Mouse (Mus musculus): ENCODE data around the gene Tlr9. TPM values are rescaled to one million over a fixed set of nuclear protein-coding genes. Genes with fewer than 3 reads are reported as not detected.
A peak's percentile ranks its signal among the peaks of the same experiment; 100 is the strongest.

Tlr9 gene
- polyA plus RNA-seq (2017; shearing (Covaris generic)) = not detected

DNA sequence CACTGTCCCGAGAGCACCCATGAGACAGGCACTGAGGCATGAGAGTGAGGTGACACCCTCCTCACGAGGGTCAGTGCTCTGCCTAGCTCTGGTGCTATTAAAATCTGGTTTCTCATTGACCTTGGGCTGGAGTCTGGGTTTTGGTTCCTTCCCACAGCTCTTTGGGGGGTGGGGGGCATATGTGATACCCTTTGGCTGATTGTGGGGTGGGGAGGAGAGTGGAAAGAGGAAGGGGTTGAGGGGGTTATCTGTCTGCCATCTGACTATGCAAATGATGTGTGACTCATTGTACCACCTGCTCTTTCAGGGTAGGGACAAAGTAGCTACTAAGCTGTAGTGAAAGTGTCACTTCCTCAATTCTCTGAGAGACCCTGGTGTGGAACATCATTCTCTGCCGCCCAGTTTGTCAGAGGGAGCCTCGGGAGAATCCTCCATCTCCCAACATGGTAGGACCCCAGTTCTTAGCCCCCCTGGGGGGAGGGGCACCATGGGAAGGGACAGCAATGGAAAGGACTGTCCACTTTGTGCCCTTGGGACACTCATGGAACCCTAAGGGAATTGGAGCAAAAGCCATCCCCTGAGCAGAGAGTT lies at the start of gene Tlr9:
TSS of gene Tlr9 (plus strand) at position 338 of the 591 bp plus-strand sequence.
- no peak for ATAC-seq

DNA sequence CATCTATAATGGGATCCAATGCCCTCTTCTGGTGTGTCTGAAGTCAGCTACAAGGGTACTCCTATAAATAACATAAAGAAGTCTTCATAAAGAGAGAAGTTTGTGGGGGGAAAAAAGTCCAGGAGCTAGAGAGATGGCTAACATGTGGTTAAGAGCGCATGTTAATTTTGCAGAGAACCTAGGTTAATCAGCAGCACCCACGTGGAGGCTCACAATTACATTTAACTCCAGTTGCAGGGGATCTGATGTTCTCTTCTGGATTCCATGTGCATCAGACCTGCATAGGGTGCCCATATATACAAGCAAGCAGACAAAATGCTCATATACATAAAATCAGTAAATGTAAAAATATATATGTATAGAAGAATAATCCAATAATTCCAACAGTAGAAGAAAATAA lies 49.0 kb upstream of the Tlr9 start:
- no peak for ATAC-seq

DNA sequence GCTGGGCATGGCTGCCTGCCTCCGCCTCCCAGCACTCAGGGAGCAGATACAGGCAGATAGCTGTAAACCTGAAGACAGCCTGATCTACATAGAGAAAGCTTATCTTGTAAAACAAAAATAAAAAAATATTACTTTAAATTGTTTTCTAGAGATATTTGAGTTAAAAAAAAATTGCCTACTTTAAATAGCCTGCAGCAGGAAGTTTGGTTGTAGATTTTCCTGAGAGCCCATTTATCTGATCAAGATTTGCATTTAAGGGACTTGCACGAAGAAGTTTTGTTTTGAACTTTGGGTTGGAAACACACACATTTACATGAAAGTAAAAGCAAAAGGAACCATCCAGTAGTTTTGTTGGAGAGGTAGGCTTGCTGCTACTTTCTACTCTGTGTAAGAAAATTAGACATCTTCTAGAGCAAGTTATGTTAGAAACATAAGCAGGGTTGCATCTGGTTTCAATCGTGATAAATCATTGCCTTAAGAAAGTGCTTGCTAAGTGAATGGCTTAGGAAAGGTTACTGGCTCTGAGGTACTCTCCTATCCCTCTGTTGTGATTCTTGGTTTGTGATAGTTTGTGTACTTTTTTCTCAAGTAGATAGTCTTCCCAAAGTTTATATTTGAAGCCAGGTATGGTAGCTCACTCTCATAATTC lies 46.7 kb upstream of the Tlr9 start:
- peak; percentile 7 for ATAC-seq

DNA sequence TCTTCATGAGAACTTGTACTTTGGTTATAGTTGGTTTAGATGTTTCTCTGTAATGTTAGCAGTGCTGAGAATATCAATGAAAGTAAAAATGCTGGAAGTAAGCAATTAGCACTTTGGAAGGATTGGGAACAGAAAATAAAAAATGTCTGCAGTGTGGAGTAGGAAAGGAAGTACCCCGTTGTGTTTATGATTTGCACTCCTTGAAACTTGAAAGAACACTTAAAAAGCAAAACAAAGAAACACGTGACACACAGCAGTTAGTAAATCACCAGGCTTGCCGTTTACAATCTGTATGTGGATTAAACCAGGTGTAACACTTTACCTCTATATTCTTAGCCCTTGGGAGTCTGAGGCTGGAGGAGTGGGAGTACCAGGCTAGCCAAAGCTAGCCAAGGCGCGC lies 45.6 kb upstream of the Tlr9 start:
- ATAC-seq = peak; percentile 23

DNA sequence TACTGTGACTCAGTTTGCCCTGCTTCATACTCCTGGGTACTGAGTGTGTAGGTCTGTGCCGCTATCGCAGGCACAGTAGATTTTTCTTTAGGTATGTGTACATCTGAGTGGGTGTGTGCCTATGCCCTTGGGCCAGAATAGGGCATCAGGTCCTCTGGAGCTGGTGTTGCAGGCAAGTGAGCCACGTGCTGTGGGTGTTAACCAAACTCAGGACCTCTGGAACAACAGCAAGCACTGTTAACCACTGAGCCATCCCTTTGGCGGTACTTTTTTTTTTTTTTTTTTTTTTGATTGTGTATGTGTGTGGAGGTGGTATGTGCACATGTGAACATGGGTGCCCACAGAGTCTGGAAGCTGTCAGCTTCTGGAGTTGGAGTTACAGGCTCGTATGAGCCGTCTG lies 44.6 kb upstream of the Tlr9 start:
- no peak for ATAC-seq

DNA sequence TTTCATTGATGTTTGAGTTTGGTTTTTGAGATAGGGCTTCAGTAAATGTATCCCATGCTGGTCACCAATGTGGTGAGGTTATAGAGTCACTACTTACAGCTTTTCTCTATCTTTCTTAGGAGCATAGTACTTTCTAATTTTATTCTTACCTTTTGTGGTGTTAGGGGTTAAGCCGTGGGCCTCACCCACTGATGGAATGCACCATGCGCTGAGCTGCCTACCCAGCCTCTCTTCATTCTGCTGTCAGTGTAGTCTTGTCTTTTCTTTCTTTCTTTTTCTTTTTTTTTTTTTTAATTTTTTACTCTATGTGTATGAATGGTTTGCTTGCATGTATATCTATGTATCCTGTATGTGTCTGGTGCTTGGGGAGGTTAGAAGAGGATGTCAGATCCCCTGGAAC lies 42.9 kb upstream of the Tlr9 start:
- ATAC-seq = no peak

DNA sequence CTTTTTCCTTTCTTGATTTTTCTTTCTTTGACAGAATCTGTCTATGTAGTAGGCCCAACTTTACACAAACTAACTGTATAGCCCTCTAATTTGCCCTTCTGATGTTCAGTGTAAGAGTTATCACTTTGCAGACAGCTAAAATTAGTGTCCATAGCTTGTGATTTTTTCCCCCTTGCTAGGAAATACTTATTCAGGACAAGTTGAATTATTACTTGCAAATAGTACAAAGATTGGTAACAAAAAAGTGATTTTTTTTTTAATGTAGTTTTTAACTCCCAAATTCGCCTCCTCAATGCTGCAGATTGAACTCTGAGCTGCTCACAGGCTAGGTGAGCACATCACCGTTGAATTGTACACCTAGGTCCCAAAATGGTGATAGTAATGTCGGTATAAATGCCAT lies 42.4 kb upstream of the Tlr9 start:
- ATAC-seq = no peak

DNA sequence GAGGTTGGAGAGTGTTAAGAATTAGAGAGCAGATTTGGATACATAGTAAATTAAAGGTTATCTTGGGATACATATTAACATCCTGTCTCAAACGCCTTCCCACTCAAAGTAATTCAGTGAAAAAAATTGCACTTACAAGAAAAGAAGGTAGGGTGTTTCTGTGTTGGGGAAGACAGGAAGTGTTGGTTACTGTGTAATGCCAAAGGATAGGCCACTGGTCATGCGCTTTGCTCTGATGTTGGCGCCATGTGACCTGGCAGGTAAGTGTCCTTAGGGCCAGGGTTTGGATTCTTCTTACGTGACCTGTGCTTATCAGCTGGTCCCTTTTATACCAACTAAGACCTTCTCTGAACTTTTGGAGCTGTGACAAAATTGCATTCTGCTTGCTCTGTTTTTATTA lies 40.3 kb upstream of the Tlr9 start:
- peak; percentile 62 for ATAC-seq

DNA sequence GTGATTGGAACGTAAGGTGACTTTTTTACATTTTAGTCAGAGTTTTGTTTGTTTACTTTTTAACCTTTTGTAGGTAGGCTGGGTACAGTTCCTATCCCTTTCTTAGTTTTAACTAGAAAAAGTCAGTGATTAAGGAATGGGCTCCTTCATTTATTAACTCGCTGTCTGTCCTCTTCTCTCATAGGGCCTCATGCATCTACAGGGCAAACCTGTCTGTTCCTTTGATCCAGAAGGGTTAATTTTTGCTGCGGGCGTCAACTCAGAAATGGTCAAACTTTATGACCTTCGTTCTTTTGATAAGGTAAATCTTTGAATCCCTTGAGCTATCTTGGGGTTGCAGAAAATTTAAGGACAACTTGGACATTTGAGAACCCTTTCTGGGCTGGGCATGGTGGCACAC lies 38.4 kb upstream of the Tlr9 start:
- ATAC-seq = no peak

DNA sequence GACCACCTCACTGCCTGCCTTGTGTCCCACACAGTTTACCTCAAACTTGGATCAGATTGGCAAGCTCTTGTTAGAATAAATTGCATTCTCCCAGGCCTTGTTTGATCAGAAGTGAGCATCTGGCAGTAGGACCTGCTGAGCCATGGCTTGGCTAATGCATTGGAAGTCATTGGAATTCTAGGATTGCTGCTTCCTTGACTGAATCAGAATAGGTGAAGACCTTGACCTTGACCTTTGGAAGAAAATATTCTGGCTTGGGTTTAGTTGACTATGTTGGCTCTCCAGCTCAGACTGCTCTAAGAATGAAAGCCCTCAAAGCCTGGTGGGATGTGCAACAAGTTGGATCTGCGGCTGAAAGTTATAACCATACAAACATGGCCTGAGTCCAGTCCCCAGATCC lies 31.0 kb upstream of the Tlr9 start:
- ATAC-seq = no peak

DNA sequence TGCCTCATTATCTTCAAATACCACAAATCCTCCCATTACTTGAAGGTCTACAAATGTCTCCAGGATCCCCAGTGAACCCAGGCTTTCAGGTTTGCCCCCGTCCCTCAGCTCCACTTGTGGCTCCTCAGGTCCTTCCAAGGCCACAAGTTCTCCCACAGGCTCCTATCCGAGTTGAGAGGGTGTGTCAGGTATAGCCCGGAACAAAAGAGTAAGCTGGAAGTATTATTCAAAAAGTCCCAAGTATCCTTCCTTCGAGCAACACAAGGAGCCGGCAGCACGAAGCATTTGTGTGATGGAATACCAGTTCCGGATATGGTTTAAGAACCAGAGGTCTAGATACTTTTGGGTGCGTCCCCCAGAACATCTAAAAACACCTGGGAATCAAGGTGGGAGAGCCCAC lies 30.4 kb upstream of the Tlr9 start:
- no peak for ATAC-seq

DNA sequence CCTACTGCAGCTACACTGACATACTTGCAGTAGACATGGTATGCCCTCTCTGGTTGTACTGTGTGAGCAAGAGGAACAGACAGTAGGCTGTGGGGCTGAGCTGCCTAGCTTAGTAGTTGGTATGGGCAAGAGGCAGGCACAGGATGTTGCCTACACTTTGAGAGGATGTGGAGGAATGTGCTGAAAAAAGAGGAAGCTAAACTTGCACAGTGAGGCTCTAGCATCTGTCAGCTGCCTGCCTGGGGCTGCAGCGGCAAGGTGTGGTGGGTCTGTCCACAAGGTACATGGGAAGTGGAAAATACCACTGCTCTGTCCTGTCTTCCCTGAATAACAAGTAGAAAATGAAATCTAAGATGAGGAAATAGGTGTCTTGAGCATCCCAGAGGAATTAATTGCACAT lies 29.4 kb upstream of the Tlr9 start:
- peak; percentile 67 for ATAC-seq

DNA sequence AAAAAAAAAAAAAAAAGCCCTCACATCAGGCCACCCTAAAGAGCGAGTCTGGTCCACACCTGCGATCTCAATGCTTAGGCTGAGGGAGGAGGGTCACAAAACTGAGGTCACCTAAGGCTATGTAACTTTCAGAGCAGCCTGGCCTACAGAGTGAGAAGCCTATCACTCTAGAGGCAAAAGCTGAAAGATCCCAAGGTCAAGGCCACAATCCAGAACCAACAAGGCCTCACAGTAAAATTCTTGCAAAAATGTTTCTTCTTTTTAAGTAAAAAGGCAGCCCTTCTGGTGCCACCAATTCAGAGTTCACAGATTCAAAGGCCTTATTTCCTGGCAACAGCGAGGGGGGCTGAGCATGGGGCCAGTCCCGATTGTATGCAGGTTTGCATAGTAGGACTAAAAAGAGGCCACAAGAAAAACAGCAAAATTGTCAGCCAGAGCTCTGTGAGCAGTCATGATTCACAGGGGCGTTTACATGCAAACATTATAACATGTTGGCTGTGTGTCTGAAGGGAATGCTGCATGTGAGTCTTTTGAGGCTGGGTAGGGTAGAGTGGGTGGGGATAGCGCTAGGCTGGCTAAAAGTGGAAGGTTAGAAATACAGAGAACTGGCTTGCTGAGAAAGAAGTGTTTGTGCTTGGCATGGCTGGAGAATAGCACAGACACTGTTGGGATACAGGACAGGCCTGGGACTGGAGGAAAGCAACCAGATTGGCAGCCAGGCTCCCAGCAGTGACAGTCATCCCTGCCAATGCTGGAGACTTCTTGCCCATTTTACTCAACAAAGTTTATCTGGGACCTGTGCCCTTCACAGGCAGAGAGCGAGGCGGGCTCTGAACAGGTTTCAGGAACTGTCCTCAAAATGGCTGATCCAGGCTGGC lies 28.2 kb upstream of the Tlr9 start:
- peak; percentile 38 for ATAC-seq

DNA sequence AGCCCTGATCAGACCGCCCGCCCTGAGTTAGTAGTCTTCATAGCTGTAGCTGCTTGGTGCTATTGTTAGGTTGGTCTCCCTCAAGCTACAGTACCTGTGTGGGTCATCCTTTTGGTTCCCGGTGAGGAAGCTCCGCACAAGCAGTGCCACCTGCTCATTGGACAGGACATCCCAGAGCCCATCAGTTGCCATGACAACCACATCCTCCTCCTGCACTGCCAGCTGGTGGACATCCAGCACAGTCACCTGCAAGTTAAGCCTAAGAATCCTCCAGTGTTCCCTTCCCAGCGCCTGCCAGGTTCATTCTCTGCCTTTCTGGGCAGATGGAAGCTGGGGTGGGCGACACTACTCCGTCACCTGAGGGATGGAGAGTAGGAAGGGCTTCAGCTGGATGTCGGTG lies 26.7 kb upstream of the Tlr9 start:
- ATAC-seq = no peak

DNA sequence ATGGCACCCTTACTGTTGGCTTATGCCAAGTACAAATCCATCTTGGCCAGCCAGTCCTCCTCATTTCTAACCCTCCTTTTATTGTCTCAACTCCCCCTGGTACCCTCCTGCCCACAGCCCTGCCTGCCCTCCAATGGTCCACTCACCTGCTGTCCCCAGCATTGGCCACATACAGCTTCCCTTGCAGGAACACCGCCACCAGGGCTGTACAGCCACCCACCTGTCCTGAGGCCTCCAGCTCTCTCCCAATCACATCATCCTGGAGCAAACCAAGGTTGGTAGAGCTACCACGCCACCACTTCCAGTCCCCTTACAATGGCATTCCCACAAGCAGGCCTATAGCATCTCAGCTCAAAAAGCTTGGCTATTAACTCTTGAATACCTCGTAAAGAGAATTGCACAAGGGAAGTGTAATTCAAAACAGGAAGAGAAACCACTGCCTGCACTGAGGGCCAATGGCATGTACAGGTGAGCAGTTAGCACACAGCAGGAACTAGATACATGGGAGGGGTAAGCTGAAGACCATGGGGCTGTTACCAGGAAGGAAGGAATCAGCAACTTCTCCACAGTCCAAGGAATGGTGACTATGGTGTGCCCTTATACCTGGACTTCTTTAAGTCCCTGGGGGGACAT lies 25.2 kb upstream of the Tlr9 start:
- peak; percentile 40 for ATAC-seq

DNA sequence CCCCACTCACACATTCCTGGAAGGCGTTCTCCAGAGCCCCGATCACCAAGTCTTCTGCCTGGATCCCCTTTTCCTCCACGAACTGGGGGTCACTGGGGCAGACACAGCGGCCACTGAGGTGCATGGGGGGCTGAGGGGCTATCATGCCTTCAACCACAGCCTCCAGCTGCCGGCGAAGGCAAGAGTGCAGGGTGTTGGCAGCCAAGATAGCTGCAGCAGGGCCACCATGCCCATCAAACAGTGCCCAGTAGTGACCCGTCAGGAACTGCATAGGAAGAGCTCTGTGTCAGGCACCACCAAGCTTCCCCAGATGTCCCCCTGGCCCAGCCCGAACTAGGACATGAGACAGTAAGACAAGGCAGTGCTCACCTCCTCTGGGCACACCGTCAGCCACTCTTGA lies 24.7 kb upstream of the Tlr9 start:
- ATAC-seq = no peak

DNA sequence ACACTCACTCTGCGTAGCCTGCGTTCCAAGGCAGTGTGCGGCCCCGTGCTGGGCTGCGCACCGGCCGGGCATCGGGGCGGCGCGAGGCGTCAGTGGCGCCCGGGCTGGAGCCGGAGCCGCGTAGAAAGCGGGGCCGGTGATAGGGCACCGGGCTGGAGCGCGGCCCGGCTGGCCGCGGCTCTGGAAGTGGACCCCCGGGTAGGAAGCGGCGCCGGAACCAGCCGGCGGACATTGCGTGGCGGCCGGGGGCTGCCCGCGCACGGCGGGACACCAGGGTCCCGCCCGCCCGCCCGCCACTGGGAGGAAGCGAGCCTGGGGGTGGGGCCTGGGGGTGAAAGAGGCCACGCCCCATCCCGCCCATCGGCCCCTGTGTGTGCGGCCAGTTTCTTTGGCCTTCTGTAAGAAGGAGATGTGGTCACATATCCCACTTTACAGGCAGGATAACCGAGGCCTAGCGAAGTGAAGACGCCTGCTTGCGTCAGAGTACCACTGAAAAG lies 23.4 kb upstream of the Tlr9 start:
- no peak for ATAC-seq

DNA sequence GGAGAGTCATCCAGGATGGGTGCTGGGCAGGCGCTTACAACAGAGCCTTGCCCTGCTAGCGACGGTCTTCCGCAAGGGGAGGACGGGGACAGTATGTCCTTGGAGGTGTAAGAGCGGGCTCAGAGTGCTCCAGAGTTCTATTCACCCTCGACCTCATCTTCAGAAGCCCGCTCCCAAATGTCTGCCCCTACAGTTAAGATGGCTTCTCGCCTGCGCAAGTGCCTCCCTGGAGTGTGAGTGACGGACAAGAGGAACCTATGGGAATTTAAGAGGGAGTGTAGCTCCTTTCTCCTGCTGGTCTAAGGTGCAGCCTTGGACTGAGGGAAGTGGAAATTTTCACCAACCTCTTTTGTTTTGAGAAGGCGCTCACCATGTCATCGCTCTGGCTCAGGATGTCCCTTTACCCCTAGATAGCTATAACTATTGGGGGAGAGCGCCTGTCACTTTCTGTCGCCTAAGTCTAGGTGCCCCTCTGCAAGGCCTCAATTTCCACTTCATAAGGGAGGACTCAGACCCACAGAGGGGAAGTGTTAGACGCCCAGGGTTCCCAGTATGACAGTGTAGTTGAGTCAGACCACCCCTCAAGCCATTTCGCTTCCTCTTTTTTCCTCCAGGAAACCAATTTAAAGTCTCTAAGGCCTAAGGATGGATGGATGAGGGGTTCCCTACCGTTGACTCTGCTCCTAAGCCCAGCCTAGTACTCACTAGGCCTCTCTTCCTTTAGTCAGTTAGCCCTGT lies 22.7 kb upstream of the Tlr9 start, which contains the start of gene Ppm1m:
TSS of gene Ppm1m (minus strand) at position 212 of the 738 bp plus-strand sequence.
- ATAC-seq = no peak

DNA sequence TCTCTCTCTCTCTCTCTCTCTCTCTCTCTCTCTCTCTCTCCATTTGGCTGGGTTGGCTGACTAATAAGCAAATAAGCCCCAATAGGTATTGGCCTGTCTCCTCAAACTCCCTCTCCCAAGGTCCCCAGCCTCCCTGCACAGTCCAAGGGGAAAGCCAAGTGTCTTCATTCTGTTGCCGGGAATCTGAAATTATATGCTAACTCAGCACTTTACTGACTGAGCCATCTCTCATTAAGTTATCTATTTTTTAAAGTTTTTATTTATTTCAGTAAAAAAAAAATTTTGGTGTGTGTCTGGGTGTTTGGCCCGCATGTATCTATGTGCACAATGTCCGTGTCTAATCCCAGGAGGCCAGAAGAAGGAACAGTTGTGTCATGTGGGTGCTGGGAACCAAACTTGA lies 20.5 kb upstream of the Tlr9 start:
- ATAC-seq = no peak

DNA sequence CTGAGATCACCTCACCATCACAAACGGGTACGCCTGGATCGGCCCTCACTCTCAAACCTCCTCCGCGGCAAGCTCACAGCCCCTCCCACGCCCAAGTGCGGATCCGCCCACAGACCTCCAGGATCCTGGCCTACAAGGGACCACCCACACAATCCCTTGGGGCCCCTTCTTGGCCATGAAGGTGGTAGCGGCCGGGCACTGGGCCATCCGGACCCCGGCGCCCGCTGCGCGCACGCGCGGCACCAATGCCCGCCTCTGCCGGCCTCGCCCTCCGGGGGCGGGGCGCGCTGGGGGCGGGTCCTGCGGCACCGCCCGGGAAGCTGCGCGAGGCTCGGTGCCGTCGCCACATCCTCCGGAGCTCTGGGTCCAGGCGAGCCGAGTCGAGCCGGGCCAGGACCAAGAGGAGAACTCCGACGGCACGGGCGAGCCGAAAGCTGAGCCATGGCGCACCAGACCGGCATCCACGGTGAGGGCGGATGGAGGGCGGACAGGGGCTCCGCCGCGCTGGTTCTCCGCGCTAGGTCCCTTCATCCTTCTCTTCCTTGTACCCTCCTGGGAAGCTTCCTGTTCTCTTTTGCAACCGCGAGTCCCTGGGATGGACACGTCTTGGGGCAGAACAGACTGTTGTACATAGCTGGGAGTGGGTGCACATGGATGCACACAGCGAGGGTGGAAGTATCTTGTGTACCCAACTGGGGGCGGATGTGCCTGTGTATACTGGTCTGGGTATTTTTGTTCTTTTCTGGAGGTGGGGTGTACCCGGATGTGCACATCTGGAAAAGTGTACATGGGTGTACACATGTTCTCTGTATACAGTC lies 19.4 kb upstream of the Tlr9 start, which contains the start of gene Twf2:
TSS of gene Twf2 (plus strand) at position 290 of the 818 bp plus-strand sequence.
- ATAC-seq = peak; percentile 86
